Mouse (Mus musculus) forebrain, embryonic 13.5 days (tissue): ENCODE measurements at regions not wholly inside any gene's neighbourhood (a gene's known extent, or its start where the extent isn't known, plus 50 kb on each side); places are given as distances from the start of the nearest gene placed in this dataset.
A peak's percentile ranks its signal among the peaks of the same experiment; 100 is the strongest.

Source experiments
- ATAC-seq: fragments of 200-750 bp; cut with Nextera tagmentation; 2 replicates; pipeline ENCODE4 v1.8.0; 2017
- H3K27ac ChIP-seq: fragments of 300-500 bp; sonication (generic); 2 replicates; pipeline ENCODE4 v1.5.1; 2015; ENCODE audit warnings: inconsistent platforms, mild to moderate bottlenecking, moderate library complexity
- H3K27me3 ChIP-seq: fragments of 300-500 bp; sonication (generic); 2 replicates; pipeline ENCODE4 v1.6.1; 2015; ENCODE audit warnings: mild to moderate bottlenecking, inconsistent platforms
- H3K36me3 ChIP-seq: fragments of 300-500 bp; sonication (generic); 2 replicates; pipeline ENCODE4 v1.6.1; 2015; ENCODE audit warnings: mild to moderate bottlenecking, inconsistent platforms; ENCODE audit not compliant: poor library complexity, severe bottlenecking
- H3K4me1 ChIP-seq: fragments of 300-500 bp; sonication (generic); 2 replicates; pipeline ENCODE4 v1.6.1; 2015; ENCODE audit warnings: inconsistent platforms
- H3K4me2 ChIP-seq: fragments of 300-500 bp; sonication (generic); 2 replicates; pipeline ENCODE4 v1.6.1; 2015; ENCODE audit warnings: inconsistent platforms, mild to moderate bottlenecking, moderate library complexity
- H3K4me3 ChIP-seq: fragments of 300-500 bp; sonication (generic); 2 replicates; pipeline ENCODE4 v1.5.1; 2015; ENCODE audit warnings: mild to moderate bottlenecking, inconsistent platforms
- H3K9ac ChIP-seq: fragments of 300-500 bp; sonication (generic); 2 replicates; pipeline ENCODE4 v1.6.1; 2015; ENCODE audit warnings: mild to moderate bottlenecking, inconsistent platforms
- H3K9me3 ChIP-seq: fragments of 300-500 bp; sonication (generic); replicated peaks from 2 replicates; pipeline ENCODE4 v1.6.1; 2016; ENCODE audit warnings: inconsistent platforms
- WGBS: fragments of 180-500 bp; shearing (Covaris S2); methylation state at CpG from one replicate; pipeline ENCODE4 v1.1.7; 2015; 5-methylcytosine and 5-hydroxymethylcytosine counted together

GRCm38 (mm10) chr5:4697346-4698095 lies 60.3 kb downstream of the Fzd1 start:
- Histone ChIP-seq H3K9me3 (no peaks in the 10 kb centered on the region), H3K36me3 (no peaks in the 10 kb centered on the region), H3K4me2 (no peak overlapping the region), H3K4me3 (no peak overlapping the region), H3K27me3 (no peaks in the 10 kb centered on the region), H3K9ac (no peak overlapping the region), H3K4me1 (no peaks in the 10 kb centered on the region), H3K27ac (no peak overlapping the region)
- 63% methylated on average over 4 of the region's 4 CpGs for WGBS
- no peak for ATAC-seq

- Histone ChIP-seq H3K27me3 (no peaks in the 10 kb centered on the region), H3K4me1 (no peaks in the 10 kb centered on the region), H3K4me2 (no peak overlapping the region), H3K4me3 (no peak overlapping the region), H3K9me3 (no peaks in the 10 kb centered on the region), H3K36me3 (no peaks in the 10 kb centered on the region), H3K9ac (no peak overlapping the region), H3K27ac (no peak overlapping the region)
- no peak for ATAC-seq
These were observed 61.1 kb downstream of the Fzd1 start for GRCm38 (mm10) chr5:4696701-4697100.

- no peaks in the 10 kb centered on the region for H3K36me3 ChIP-seq
- H3K27ac ChIP-seq, result no peak overlapping the region
- H3K9me3 ChIP-seq, result no peaks in the 10 kb centered on the region
- H3K4me1 ChIP-seq, result no peaks in the 10 kb centered on the region
- no peak overlapping the region for H3K9ac ChIP-seq
- no peak overlapping the region for H3K4me2 ChIP-seq
- ATAC-seq, result no peak
- WGBS, result 92% methylated on average over 2 of the region's 2 CpGs
- H3K4me3 ChIP-seq, result no peak overlapping the region
- H3K27me3 ChIP-seq, result no peaks in the 10 kb centered on the region
These were observed 68.7 kb downstream of the Fzd1 start for GRCm38 (mm10) chr5:4689130-4689529.

- H3K27ac ChIP-seq, result no peak overlapping the region
- H3K4me1 ChIP-seq, result no peaks in the 10 kb centered on the region
- no peaks in the 10 kb centered on the region for H3K27me3 ChIP-seq
- no peak overlapping the region for H3K9ac ChIP-seq
- no peaks in the 10 kb centered on the region for H3K36me3 ChIP-seq
- ATAC-seq, result no peak
- 90% methylated on average over 2 of the region's 2 CpGs for WGBS
- H3K9me3 ChIP-seq, result no peaks in the 10 kb centered on the region
- no peak overlapping the region for H3K4me2 ChIP-seq
- no peak overlapping the region for H3K4me3 ChIP-seq
These were observed 82.5 kb downstream of the Fzd1 start for GRCm38 (mm10) chr5:4675316-4675715.

GRCm38 (mm10) chr5:4666381-4666780 lies 91.5 kb downstream of the Fzd1 start:
- no peaks in the 10 kb centered on the region for H3K36me3 ChIP-seq
- no peak overlapping the region for H3K9ac ChIP-seq
- 74% methylated on average over 12 of the region's 12 CpGs for WGBS
- H3K9me3 ChIP-seq, result no peaks in the 10 kb centered on the region
- H3K4me3 ChIP-seq, result no peak overlapping the region
- no peak; the same call in 1 of the 2 replicates for ATAC-seq
- H3K27ac ChIP-seq, result no peak overlapping the region
- H3K27me3 ChIP-seq, result no peaks in the 10 kb centered on the region
- no peak overlapping the region for H3K4me2 ChIP-seq
- peaks cover 10% of the 10 kb centered on the region for H3K4me1 ChIP-seq

- Histone ChIP-seq H3K36me3 (no peaks in the 10 kb centered on the region), H3K4me3 (no peak overlapping the region), H3K27me3 (no peaks in the 10 kb centered on the region), H3K4me1 (peaks cover 11% of the 10 kb centered on the region), H3K9me3 (no peaks in the 10 kb centered on the region), H3K27ac (no peak overlapping the region), H3K9ac (no peak overlapping the region), H3K4me2 (no peak overlapping the region)
- no peak for ATAC-seq
- 82% methylated on average over 9 of the region's 9 CpGs for WGBS
These were observed 91.9 kb downstream of the Fzd1 start for GRCm38 (mm10) chr5:4665978-4666377.

- peaks cover 11% of the 10 kb centered on the region for H3K4me1 ChIP-seq
- H3K9ac ChIP-seq, result no peak overlapping the region
- no peak overlapping the region for H3K27ac ChIP-seq
- no peak for ATAC-seq
- no peaks in the 10 kb centered on the region for H3K36me3 ChIP-seq
- H3K27me3 ChIP-seq, result no peaks in the 10 kb centered on the region
- no peak overlapping the region for H3K4me3 ChIP-seq
- 82% methylated on average over 4 of the region's 4 CpGs for WGBS
- no peak overlapping the region for H3K4me2 ChIP-seq
- no peaks in the 10 kb centered on the region for H3K9me3 ChIP-seq
These were observed 92.9 kb downstream of the Fzd1 start for GRCm38 (mm10) chr5:4664918-4665317.

- Histone ChIP-seq H3K36me3 (no peaks in the 10 kb centered on the region), H3K4me1 (peaks cover 11% of the 10 kb centered on the region), H3K27ac (no peak overlapping the region), H3K27me3 (no peaks in the 10 kb centered on the region), H3K9ac (no peak overlapping the region), H3K9me3 (no peaks in the 10 kb centered on the region), H3K4me3 (no peak overlapping the region), H3K4me2 (no peak overlapping the region)
- no peak for ATAC-seq
- 69% methylated on average over 10 of the region's 10 CpGs for WGBS
These were observed 93.3 kb downstream of the Fzd1 start for GRCm38 (mm10) chr5:4664488-4664887.

GRCm38 (mm10) chr5:4662198-4662585 lies 95.6 kb downstream of the Fzd1 start:
- H3K4me3 ChIP-seq, result no peak overlapping the region
- no peaks in the 10 kb centered on the region for H3K9me3 ChIP-seq
- H3K4me2 ChIP-seq, result 0 out of 2 replicates have a peak overlapping the region, but pooled peaks have one; percentile 20
- H3K36me3 ChIP-seq, result no peaks in the 10 kb centered on the region
- H3K27me3 ChIP-seq, result no peaks in the 10 kb centered on the region
- no peak for ATAC-seq
- no peak overlapping the region for H3K27ac ChIP-seq
- peaks cover 11% of the 10 kb centered on the region for H3K4me1 ChIP-seq
- no peak overlapping the region for H3K9ac ChIP-seq
- 64% methylated on average over 6 of the region's 6 CpGs for WGBS

- Histone ChIP-seq H3K27me3 (no peaks in the 10 kb centered on the region), H3K4me2 (no peak overlapping the region), H3K36me3 (no peaks in the 10 kb centered on the region), H3K4me3 (no peak overlapping the region), H3K9ac (no peak overlapping the region), H3K27ac (no peak overlapping the region), H3K4me1 (peaks cover 11% of the 10 kb centered on the region), H3K9me3 (no peaks in the 10 kb centered on the region; the same call in 1 of the 2 replicates)
- ATAC-seq, result no peak
- 42% methylated on average over 12 of the region's 12 CpGs for WGBS
These were observed 96.2 kb downstream of the Fzd1 start for GRCm38 (mm10) chr5:4661420-4662197.

- Histone ChIP-seq H3K36me3 (no peaks in the 10 kb centered on the region), H3K27me3 (no peaks in the 10 kb centered on the region), H3K4me1 (peaks cover 11% of the 10 kb centered on the region), H3K4me2 (no peak overlapping the region), H3K9ac (no peak overlapping the region), H3K9me3 (no peaks in the 10 kb centered on the region; the same call in 1 of the 2 replicates), H3K27ac (no peak overlapping the region), H3K4me3 (no peak overlapping the region)
- ATAC-seq, result no peak
- 24% methylated on average over 1 of the region's 1 CpGs for WGBS
These were observed 99.9 kb downstream of the Fzd1 start for GRCm38 (mm10) chr5:4657982-4658381.

GRCm38 (mm10) chr5:4654186-4654585 lies 103.6 kb downstream of the Fzd1 start:
- no peak for ATAC-seq

More at GRCm38 (mm10) chr5:4654186-4654585, 103.6 kb downstream of the Fzd1 start:
- Histone ChIP-seq H3K4me2 (no peak overlapping the region), H3K27me3 (no peaks in the 10 kb centered on the region), H3K4me1 (peaks cover 23% of the 10 kb centered on the region), H3K9ac (no peak overlapping the region), H3K4me3 (no peak overlapping the region), H3K9me3 (no peaks in the 10 kb centered on the region; the same call in 1 of the 2 replicates), H3K36me3 (no peaks in the 10 kb centered on the region), H3K27ac (no peak overlapping the region)
